Mouse (Mus musculus) bone marrow, adult 2 months (tissue): ENCODE measurements around the gene Grik4.

Experiments
- CTCF ChIP-seq: fragments of 200-500 bp; IDR thresholded peaks from 2 replicates; pipeline ENCODE4 v1.5.1; 2011; ENCODE audit warnings: low read length, control low read depth; ENCODE audit not compliant: control insufficient read depth, insufficient read depth
- POLR2A ChIP-seq: fragments of 200-500 bp; IDR thresholded peaks from 2 replicates; pipeline ENCODE4 v1.6.1; 2011; ENCODE audit warnings: low read depth, mild to moderate bottlenecking, control low read depth, low read length, borderline replicate concordance; ENCODE audit not compliant: control insufficient read depth

- TF ChIP-seq CTCF (no peak), POLR2A (no peak)
These were observed 159.0 kb downstream of the Grik4 start for GRCm38 (mm10) chr9:42785173-42785830.
